Mouse (Mus musculus) liver, adult 2 months (tissue): ENCODE data around the gene Prkcg. TPM values are rescaled to one million over a fixed set of nuclear protein-coding genes. Genes with fewer than 3 reads are reported as not detected.

Experiments
- DNase-seq: peaks from one replicate; pipeline ENCODE4 v3.0.0-alpha.2; 2011; ENCODE audit warnings: low read depth, low spot score; ENCODE audit errors: extremely low read depth
- H3K27ac ChIP-seq: fragments of 200-500 bp; replicated peaks from 2 replicates; pipeline ENCODE4 v1.5.1; 2012; ENCODE audit warnings: low read depth, mild to moderate bottlenecking, control low read depth, inconsistent platforms, low read length; ENCODE audit not compliant: insufficient read depth
- H3K27me3 ChIP-seq: fragments of 200-500 bp; 2 replicates; pipeline ENCODE4 v1.6.1; 2012; ENCODE audit warnings: mild to moderate bottlenecking, moderate library complexity, low read length, inconsistent platforms; ENCODE audit not compliant: control insufficient read depth, insufficient read depth
- H3K36me3 ChIP-seq: fragments of 200-500 bp; 2 replicates; pipeline ENCODE4 v1.6.1; 2012; ENCODE audit warnings: low read length, inconsistent platforms; ENCODE audit not compliant: control insufficient read depth, insufficient read depth
- H3K4me1 ChIP-seq: fragments of 200-500 bp; 2 replicates; pipeline ENCODE4 v1.6.1; 2011; ENCODE audit warnings: low read length; ENCODE audit not compliant: control insufficient read depth, insufficient read depth
- H3K4me3 ChIP-seq: fragments of 200-500 bp; 2 replicates; pipeline ENCODE4 v1.5.1; 2011; ENCODE audit warnings: low read depth, mild to moderate bottlenecking, control low read depth, low read length, moderate library complexity; ENCODE audit not compliant: insufficient read depth
- H3K79me2 ChIP-seq: fragments of 200-500 bp; 2 replicates; pipeline ENCODE4 v1.6.1; 2012; ENCODE audit warnings: inconsistent platforms, mild to moderate bottlenecking, low read length, moderate library complexity; ENCODE audit not compliant: control insufficient read depth, insufficient read depth
- H3K9ac ChIP-seq: fragments of 200-500 bp; 2 replicates; pipeline ENCODE4 v1.6.1; 2012; ENCODE audit warnings: low read depth, mild to moderate bottlenecking, control low read depth, inconsistent platforms, low read length
- CTCF ChIP-seq: fragments of 200-500 bp; IDR thresholded peaks from 2 replicates; pipeline ENCODE4 v1.5.1; 2011; ENCODE audit warnings: low read depth, low read length, control low read depth
- POLR2A ChIP-seq: fragments of 200-500 bp; IDR thresholded peaks from 2 replicates; pipeline ENCODE4 v1.6.1; 2011; ENCODE audit warnings: low read length, control low read depth; ENCODE audit not compliant: insufficient read depth; ENCODE audit errors: extremely low read depth
- WGBS: fragments of 180-500 bp; shearing (Covaris S2); methylation state at CpG from one replicate; pipeline ENCODE4 v1.1.7; 2018; 5-methylcytosine and 5-hydroxymethylcytosine counted together
- polyA plus RNA-seq: library from polyadenylated mRNA; depleted of rRNA; stranded (reverse); fragments of >200 nt; gene quantifications from 2 replicates; pipeline ENCODE4 v1.2.3, GENCODE M21; 2012
- total RNA-seq: library from RNA; depleted of rRNA; stranded (reverse); fragments of >200 nt; gene quantifications from 2 replicates; pipeline ENCODE4 v1.2.3, GENCODE M21; 2014

Gene Prkcg
- total and polyA plus RNA-seq, 2 experiments, result under 0.01 to 0.26 TPM

DNA sequence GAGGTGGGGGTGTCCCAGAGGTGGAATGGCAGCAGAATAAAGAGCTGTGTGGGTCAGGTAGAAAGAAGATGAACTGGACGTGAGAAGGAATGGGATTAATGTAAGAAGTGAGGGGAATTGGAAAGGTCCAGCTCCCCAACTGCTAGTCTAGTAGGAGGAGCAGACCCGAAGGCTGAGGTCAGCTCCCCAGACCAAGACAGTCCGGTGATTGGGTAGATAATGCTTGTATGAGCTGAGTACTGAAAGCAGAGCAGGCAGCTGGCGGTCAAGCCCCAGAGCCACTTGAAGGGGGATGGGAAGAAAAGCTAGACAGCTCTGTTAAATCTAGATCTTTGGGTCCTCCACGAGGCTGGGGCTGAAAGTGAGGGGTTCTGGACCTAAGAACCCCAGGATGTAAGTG lies 44.6 kb downstream of the Prkcg start:
- Histone ChIP-seq H3K27ac (no peak overlapping the region), H3K36me3 (no peaks in the 10 kb centered on the region), H3K4me1 (peaks cover 5% of the 10 kb centered on the region; the same call in 1 of the 2 replicates), H3K79me2 (no peaks in the 10 kb centered on the region), H3K4me3 (no peak overlapping the region), H3K27me3 (no peaks in the 10 kb centered on the region; the same call in 1 of the 2 replicates), H3K9ac (no peak overlapping the region)
- TF ChIP-seq POLR2A (no peak), CTCF (no peak)
- WGBS, result 38% methylated on average over 5 of the region's 5 CpGs
- DNase-seq, result no peak

DNA sequence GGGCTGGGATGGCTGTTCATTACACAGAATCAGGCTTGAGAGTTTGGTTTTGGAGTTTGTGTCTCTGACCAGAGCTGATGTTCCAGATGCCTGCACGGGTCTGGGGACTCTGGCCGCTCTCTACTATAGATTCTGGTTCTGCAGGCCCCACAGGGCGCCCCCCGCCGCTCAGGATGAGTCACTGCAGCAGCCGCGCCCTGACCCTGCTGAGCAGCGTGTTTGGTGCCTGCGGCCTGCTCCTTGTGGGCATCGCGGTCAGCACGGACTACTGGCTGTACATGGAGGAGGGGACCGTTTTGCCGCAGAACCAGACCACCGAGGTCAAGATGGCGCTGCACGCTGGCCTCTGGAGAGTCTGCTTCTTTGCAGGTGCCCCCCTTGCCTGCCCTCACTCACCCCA lies 47.4 kb downstream of the Prkcg start:
- H3K79me2 ChIP-seq, result no peaks in the 10 kb centered on the region
- no peak overlapping the region for H3K27ac ChIP-seq
- no peaks in the 10 kb centered on the region for H3K4me1 ChIP-seq
- 59% methylated on average over 17 of the region's 17 CpGs for WGBS
- H3K36me3 ChIP-seq, result no peaks in the 10 kb centered on the region
- no peaks in the 10 kb centered on the region; the same call in 1 of the 2 replicates for H3K27me3 ChIP-seq
- no peak for DNase-seq
- no peak overlapping the region for H3K4me3 ChIP-seq
- H3K9ac ChIP-seq, result no peak overlapping the region
- no peak for TF ChIP-seq CTCF

DNA sequence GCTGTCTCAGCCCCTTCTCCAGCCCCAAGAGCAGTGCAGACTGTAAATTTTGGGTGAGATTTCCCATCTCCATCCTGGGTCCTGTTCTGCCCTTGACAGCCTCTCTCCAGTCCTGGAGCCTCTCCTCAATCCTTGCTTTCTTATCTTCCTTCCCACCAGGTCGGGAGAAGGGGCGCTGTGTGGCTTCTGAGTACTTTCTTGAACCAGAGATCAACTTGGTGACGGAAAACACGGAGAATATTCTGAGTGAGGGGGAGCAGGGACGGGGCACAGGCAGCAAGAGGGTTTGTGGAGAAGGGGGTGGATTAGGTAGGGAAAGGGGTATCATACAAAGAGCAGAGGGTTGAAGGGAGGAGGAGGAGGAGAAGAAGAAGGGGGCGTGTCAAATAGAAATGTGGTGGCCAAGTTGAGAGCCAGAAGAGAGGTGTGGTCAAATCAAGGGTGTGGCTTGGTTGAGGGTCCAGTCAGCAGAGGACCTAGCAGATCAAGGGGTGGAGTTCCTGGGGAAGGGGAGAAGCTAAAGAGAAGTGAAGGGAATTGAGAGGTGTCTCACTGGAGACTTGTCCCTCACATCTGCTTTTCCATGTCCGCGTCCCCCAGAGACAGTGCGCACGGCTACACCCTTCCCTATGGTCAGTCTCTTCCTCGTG lies 49.4 kb downstream of the Prkcg start:
- 71% methylated on average over 11 of the region's 11 CpGs for WGBS
- no peak for DNase-seq
- Histone ChIP-seq H3K27ac (no peak overlapping the region), H3K9ac (no peak overlapping the region), H3K4me1 (no peaks in the 10 kb centered on the region), H3K27me3 (no peaks in the 10 kb centered on the region), H3K36me3 (no peaks in the 10 kb centered on the region), H3K79me2 (no peaks in the 10 kb centered on the region), H3K4me3 (no peak overlapping the region)
- TF ChIP-seq CTCF (no peak), POLR2A (no peak)

DNA sequence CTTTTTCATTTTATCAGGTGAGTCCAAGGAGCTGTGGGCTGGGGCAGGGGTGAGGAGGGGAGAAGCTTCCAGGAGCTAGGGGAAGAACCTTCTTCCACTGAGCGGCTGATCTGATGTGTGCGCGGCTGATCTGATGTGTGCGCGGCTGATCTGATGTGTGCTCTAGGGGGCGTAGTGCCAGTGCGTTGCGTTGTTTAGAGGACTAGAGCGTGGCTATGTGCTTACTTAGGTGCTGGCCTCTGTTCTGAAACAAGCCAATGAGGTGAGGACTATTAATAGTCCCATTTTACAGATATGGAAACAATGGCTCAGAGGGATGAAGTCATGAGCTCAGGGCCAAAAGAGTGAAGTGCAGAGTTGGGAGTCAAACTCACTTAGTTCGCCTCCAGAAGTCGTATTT lies 50.0 kb downstream of the Prkcg start:
- H3K36me3 ChIP-seq, result no peaks in the 10 kb centered on the region
- no peak overlapping the region for H3K4me3 ChIP-seq
- TF ChIP-seq POLR2A (no peak), CTCF (no peak)
- H3K27ac ChIP-seq, result no peak overlapping the region
- H3K4me1 ChIP-seq, result no peaks in the 10 kb centered on the region
- 80% methylated on average over 11 of the region's 11 CpGs for WGBS
- no peaks in the 10 kb centered on the region for H3K27me3 ChIP-seq
- no peak overlapping the region for H3K9ac ChIP-seq
- no peaks in the 10 kb centered on the region for H3K79me2 ChIP-seq
- DNase-seq, result no peak

DNA sequence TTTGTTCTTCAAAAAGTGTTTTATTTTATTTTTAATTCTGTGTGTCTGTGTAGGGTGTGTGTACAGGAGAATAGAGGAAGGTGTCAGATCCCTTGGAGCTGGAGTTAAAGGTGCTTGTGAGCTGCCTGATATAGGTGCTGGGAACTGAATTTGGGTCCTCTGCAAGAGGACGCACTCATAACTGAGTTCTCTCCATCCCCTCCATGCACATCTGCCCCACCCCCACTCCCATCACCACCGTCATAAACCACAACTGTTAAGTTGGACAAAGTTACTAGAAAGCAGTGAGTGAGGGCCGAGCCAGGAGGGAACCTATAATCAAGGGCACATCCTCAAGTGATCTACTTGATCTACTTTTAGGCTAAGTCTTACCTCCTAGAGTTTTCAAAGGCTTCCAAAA lies 54.9 kb downstream of the Prkcg start:
- Histone ChIP-seq H3K4me3 (no peak overlapping the region), H3K27me3 (no peaks in the 10 kb centered on the region), H3K4me1 (no peaks in the 10 kb centered on the region), H3K79me2 (no peaks in the 10 kb centered on the region), H3K9ac (no peak overlapping the region), H3K36me3 (no peaks in the 10 kb centered on the region), H3K27ac (no peak overlapping the region)
- TF ChIP-seq CTCF, result no peak
- no peak for TF ChIP-seq POLR2A
- 90% methylated on average over 3 of the region's 3 CpGs for WGBS
- no peak for DNase-seq

DNA sequence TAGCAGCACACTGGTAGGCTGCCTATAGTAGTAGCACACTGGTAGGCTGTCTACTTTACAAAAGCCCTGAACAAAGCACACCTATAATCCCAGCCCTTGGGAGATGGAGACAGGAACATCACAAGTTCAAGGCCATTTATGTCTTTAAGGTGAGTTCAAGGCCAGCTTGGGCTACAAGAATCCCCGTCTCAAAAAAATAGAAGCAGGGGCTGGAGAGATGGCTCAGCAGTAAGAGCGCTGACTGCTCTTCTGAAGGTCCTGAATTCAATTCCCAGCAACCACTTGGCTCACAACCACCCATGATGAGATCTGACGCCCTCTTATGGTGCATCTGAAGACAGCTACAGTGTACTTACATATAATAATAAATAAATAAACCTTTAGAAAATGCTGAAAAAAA lies 56.3 kb downstream of the Prkcg start:
- TF ChIP-seq POLR2A (no peak), CTCF (no peak)
- no peaks in the 10 kb centered on the region for H3K36me3 ChIP-seq
- H3K4me1 ChIP-seq, result no peaks in the 10 kb centered on the region
- H3K79me2 ChIP-seq, result no peaks in the 10 kb centered on the region
- no peak for DNase-seq
- H3K4me3 ChIP-seq, result no peak overlapping the region
- H3K9ac ChIP-seq, result no peak overlapping the region
- no peak overlapping the region for H3K27ac ChIP-seq
- no peaks in the 10 kb centered on the region for H3K27me3 ChIP-seq
- 92% methylated on average over 3 of the region's 3 CpGs for WGBS
